In the genomic region with DNA sequence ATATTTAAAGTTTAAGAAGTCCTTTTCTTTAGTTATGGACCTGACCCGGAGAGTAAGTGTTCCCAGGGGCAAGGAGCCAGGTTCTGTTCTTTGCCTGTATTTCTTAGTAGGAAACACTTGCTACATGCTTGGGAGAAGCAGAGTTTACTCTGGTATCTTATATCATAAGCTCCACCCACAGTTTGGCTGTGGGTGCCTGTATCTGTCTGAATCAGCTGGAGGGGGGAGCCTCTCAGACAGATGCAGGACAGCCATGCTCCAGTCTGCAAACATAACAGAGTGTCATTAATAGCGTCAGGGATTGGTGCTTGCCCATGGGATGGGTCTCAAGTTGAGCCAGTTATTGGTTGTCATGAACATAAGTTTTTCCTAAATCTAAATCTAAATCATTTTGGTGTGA, we compare ENCODE assay signal across 31 mouse cellular contexts. TPM values are rescaled to one million over a fixed set of nuclear protein-coding genes. Genes with fewer than 3 reads are reported as not detected.
DNase-seq lines count a peak whose midpoint lies in the region; ATAC-seq and TF ChIP-seq lines count a peak whose summit lies in the region.
"Had no signal": no experiment of that assay in that cellular context is flagged by ENCODE, and none has a peak within 500 bp of the region (broad histone marks: within the 10 kb centered on the region; RNA-seq: fewer than 3 reads in every experiment).

No protein-coding gene starts in this region.

- H3K4me1 ChIP-seq in liver, embryonic 13.5 days (replicated peaks): peaks cover 19% of the 10 kb centered on the region
- no peaks in the 10 kb centered on the region for H3K4me1 ChIP-seq in forebrain, postnatal 0 days (ENCODE audit: insufficient read depth)
- 0 out of 2 replicates have a peak, but pooled peaks cover 3% of the 10 kb centered on the region for H3K4me1 ChIP-seq in embryonic facial prominence, embryonic 10.5 days
- H3K4me1 ChIP-seq: embryonic facial prominence, embryonic 12.5 days; heart, embryonic 13.5 days; hindbrain, embryonic 15.5 days had no signal

- no peaks in the 10 kb centered on the region for H3K9me3 ChIP-seq in liver, embryonic 13.5 days (replicated peaks)
- no peaks in the 10 kb centered on the region for H3K9me3 ChIP-seq in forebrain, postnatal 0 days (ENCODE audit: low read length)
- no peaks in the 10 kb centered on the region for H3K9me3 ChIP-seq in embryonic facial prominence, embryonic 10.5 days
- H3K9me3 ChIP-seq: embryonic facial prominence, embryonic 12.5 days; heart, embryonic 13.5 days; hindbrain, embryonic 15.5 days; limb, embryonic 13.5 days had no signal

- H3K27me3 ChIP-seq in liver, embryonic 13.5 days: no peaks in the 10 kb centered on the region
- H3K27me3 ChIP-seq in forebrain, postnatal 0 days (ENCODE audit: insufficient read depth, low read length): no peaks in the 10 kb centered on the region
- H3K27me3 ChIP-seq in embryonic facial prominence, embryonic 10.5 days (replicated peaks; ENCODE audit: low read depth, poor library complexity, severe bottlenecking): no peaks in the 10 kb centered on the region
- H3K27me3 ChIP-seq: embryonic facial prominence, embryonic 12.5 days; heart, embryonic 13.5 days; hindbrain, embryonic 15.5 days; limb, embryonic 13.5 days had no signal

- H3K4me3 ChIP-seq in liver, embryonic 13.5 days (replicated peaks): no peak overlapping the region
- H3K4me3 ChIP-seq in forebrain, postnatal 0 days (ENCODE audit: low read depth, low read length): no peak overlapping the region
- H3K4me3 ChIP-seq in embryonic facial prominence, embryonic 10.5 days: no peak overlapping the region
- H3K4me3 ChIP-seq: embryonic facial prominence, embryonic 12.5 days; heart, adult 2 months; heart, embryonic 13.5 days; hindbrain, embryonic 15.5 days; limb, embryonic 13.5 days had no signal

- H3K4me2 ChIP-seq in liver, embryonic 13.5 days: no peak overlapping the region
- H3K4me2 ChIP-seq in forebrain, postnatal 0 days (ENCODE audit: low read depth): no peak overlapping the region
- H3K4me2 ChIP-seq: embryonic facial prominence, embryonic 12.5 days; heart, embryonic 13.5 days; hindbrain, embryonic 15.5 days; limb, embryonic 13.5 days; midbrain, embryonic 11.5 days had no signal

- peak; percentile 39 for DNase-seq in c-Kit-positive CD71-positive TER-119-negative erythroid progenitor cells, embryonic 14.5 days (ENCODE audit: low read depth)
- DNase-seq in liver, embryonic 13.5 days: no peak
- DNase-seq in forebrain, postnatal 0 days: no peak
- DNase-seq in adrenal gland, postnatal 36 days: no peak
- no peak for DNase-seq in embryonic facial prominence, embryonic 10.5 days (ENCODE audit: low spot score)
- DNase-seq: adrenal gland, adult 2 months; B cell, adult 2 months; cerebellum, adult 11-12 months; cerebellum, adult 9-11 months; gastrocnemius, postnatal 36 days; heart, adult 2 months; heart, postnatal 10 days; kidney, adult 11 months; kidney, postnatal 14 days; layer of hippocampus, adult 9-11 months; lung, adult 2 months; lung, postnatal 14 days; right cerebral cortex, adult 18-20 months; thymus, adult 2 months; thymus, postnatal 4 days had no signal

- WGBS in liver, embryonic 13.5 days (ENCODE audit: insufficient replicate concordance): 47% methylated on average over 2 of the region's 2 CpGs
- 88% methylated on average over 2 of the region's 2 CpGs for WGBS in forebrain, postnatal 0 days
- 93% methylated on average over 2 of the region's 2 CpGs for WGBS in embryonic facial prominence, embryonic 10.5 days

- H3K36me3 ChIP-seq in liver, embryonic 13.5 days: no peaks in the 10 kb centered on the region
- peaks cover 3% of the 10 kb centered on the region; the same call in 1 of the 2 replicates for H3K36me3 ChIP-seq in forebrain, postnatal 0 days (ENCODE audit: insufficient read depth)
- H3K36me3 ChIP-seq in embryonic facial prominence, embryonic 10.5 days (replicated peaks): peaks cover 4% of the 10 kb centered on the region; the same call in 1 of the 2 replicates
- H3K36me3 ChIP-seq: embryonic facial prominence, embryonic 12.5 days; heart, embryonic 13.5 days; hindbrain, embryonic 15.5 days; limb, embryonic 13.5 days had no signal

- H3K9ac ChIP-seq in liver, embryonic 13.5 days: no peak overlapping the region
- no peak overlapping the region for H3K9ac ChIP-seq in forebrain, postnatal 0 days
- H3K9ac ChIP-seq: embryonic facial prominence, embryonic 12.5 days; heart, embryonic 13.5 days; hindbrain, embryonic 15.5 days; limb, embryonic 13.5 days had no signal

- no peak overlapping the region for H3K27ac ChIP-seq in liver, embryonic 13.5 days
- no peak overlapping the region for H3K27ac ChIP-seq in forebrain, postnatal 0 days (ENCODE audit: low read depth, low read length)
- H3K27ac ChIP-seq in embryonic facial prominence, embryonic 10.5 days (replicated peaks): no peak overlapping the region
- H3K27ac ChIP-seq: embryonic facial prominence, embryonic 12.5 days; heart, adult 2 months; heart, embryonic 13.5 days; hindbrain, embryonic 15.5 days; limb, embryonic 13.5 days had no signal

- no peak for TF ChIP-seq CTCF in forebrain, postnatal 0 days (IDR thresholded peaks at IDR 0.05; ENCODE audit: low read depth)

- peak; percentile 87 for ATAC-seq in erythroblast, adult 5-6 weeks (replicated peaks; ENCODE audit: low FRiP score, poor library complexity, severe bottlenecking)
- ATAC-seq in liver, embryonic 13.5 days (ENCODE audit: low read depth): peak; percentile 83
- ATAC-seq in megakaryocyte progenitor cell, adult 5-6 weeks (replicated peaks; ENCODE audit: poor library complexity): peak; percentile 89
- ATAC-seq in forebrain, postnatal 0 days: no peak
- ATAC-seq: activated CD4-positive, CD25-positive, alpha-beta regulatory T cell, adult 4 months; forebrain, embryonic 16.5 days; inflammation-experienced regulatory T-cells, adult 6 months; midbrain, embryonic 16.5 days had no signal

RNA-seq across cellular contexts. Expression of a gene that starts 42.9 kb away (rescaled TPM):
- 97.0 and 109 TPM in 2 replicates for total RNA-seq in erythroblast, adult 5-6 weeks (2015; ENCODE audit: low replicate concordance)
- 129 and 135 TPM in 2 replicates for total RNA-seq in erythroblast, adult 5-6 weeks (2017; ENCODE audit: low replicate concordance)
- polyA plus RNA-seq in liver, embryonic 13.5 days (2015; fragmentation: Nextera tagmentation; extraction: Ambion mirVana): 1.1 and 1.4 TPM in 2 replicates
- total RNA-seq in megakaryocyte progenitor cell, adult 5-6 weeks (2015): 25.0 and 29.6 TPM in 2 replicates
- 28.1 and 28.5 TPM in 2 replicates for total RNA-seq in megakaryocyte progenitor cell, adult 5-6 weeks (2017)
- total RNA-seq in forebrain, postnatal 0 days (2014; rRNA removed): 59.3 and 65.6 TPM in 2 replicates
- polyA plus RNA-seq in forebrain, postnatal 0 days (2015; fragmentation: Nextera tagmentation; extraction: Ambion mirVana): 9.6 and 9.8 TPM in 2 replicates
- 10 to 100 TPM; 58.9 to 75.0 TPM for total RNA-seq in adrenal gland, postnatal 36 days (2021)
- 5.1 and 6.0 TPM in 2 replicates for polyA plus RNA-seq in embryonic facial prominence, embryonic 10.5 days (2016; fragmentation: Nextera tagmentation; extraction: Ambion mirVana)
